Mouse (Mus musculus) limb, embryonic 14.5 days (tissue): ENCODE measurements around the gene Rasal1. TPM values are rescaled to one million over a fixed set of nuclear protein-coding genes. Genes with fewer than 3 reads are reported as not detected.

Experiments
- ATAC-seq: fragments of 200-750 bp; cut with Nextera tagmentation; 2 replicates; pipeline ENCODE4 v1.8.0; 2017; ENCODE audit warnings: low read depth, moderate number of reproducible peaks, moderate TSS enrichment; ENCODE audit not compliant: low FRiP score
- DNase-seq: peaks from one replicate; pipeline ENCODE4 v3.0.0-alpha.2; 2015; ENCODE audit warnings: low spot score
- H3K27ac ChIP-seq: fragments of 300-500 bp; sonication (generic); replicated peaks from 2 replicates; pipeline ENCODE4 v1.5.1; 2014; ENCODE audit warnings: low read depth, mild to moderate bottlenecking, low read length, moderate library complexity, mixed read lengths
- H3K27me3 ChIP-seq: fragments of 300-500 bp; sonication (generic); 2 replicates; pipeline ENCODE4 v1.6.1; 2014; ENCODE audit warnings: low read length, mixed read lengths; ENCODE audit not compliant: control insufficient read depth, insufficient read depth
- H3K36me3 ChIP-seq: fragments of 300-500 bp; sonication (generic); 2 replicates; pipeline ENCODE4 v1.6.1; 2014; ENCODE audit warnings: mild to moderate bottlenecking, low read length, moderate library complexity, mixed read lengths; ENCODE audit not compliant: control insufficient read depth, insufficient read depth
- H3K4me1 ChIP-seq: fragments of 300-500 bp; sonication (generic); 2 replicates; pipeline ENCODE4 v1.6.1; 2014; ENCODE audit warnings: antibody characterized with exemption, low read length, mixed read lengths; ENCODE audit not compliant: control insufficient read depth, insufficient read depth
- H3K4me2 ChIP-seq: fragments of 300-500 bp; sonication (generic); replicated peaks from 2 replicates; pipeline ENCODE4 v1.6.1; 2014; ENCODE audit warnings: low read depth, mild to moderate bottlenecking, low read length, moderate library complexity; ENCODE audit not compliant: severe bottlenecking
- H3K4me3 ChIP-seq: fragments of 300-500 bp; sonication (generic); replicated peaks from 2 replicates; pipeline ENCODE4 v1.5.1; 2014; ENCODE audit warnings: low read length
- H3K9ac ChIP-seq: fragments of 300-500 bp; sonication (generic); 2 replicates; pipeline ENCODE4 v1.6.1; 2014; ENCODE audit warnings: mild to moderate bottlenecking, low read depth, low read length, moderate library complexity; ENCODE audit not compliant: severe bottlenecking
- H3K9me3 ChIP-seq: fragments of 300-500 bp; sonication (generic); 2 replicates; pipeline ENCODE4 v1.6.1; 2016; ENCODE audit warnings: low read length; ENCODE audit not compliant: control insufficient read depth
- POLR2A ChIP-seq: fragments of 200-500 bp; IDR thresholded peaks from 2 replicates; pipeline ENCODE4 v1.8.0; 2012; ENCODE audit warnings: inconsistent platforms, mild to moderate bottlenecking, moderate library complexity, borderline replicate concordance; ENCODE audit not compliant: insufficient read depth, insufficient read length; ENCODE audit errors: extremely low read depth
- WGBS: fragments of 180-500 bp; shearing (Covaris S2); extraction: QIAGEN DNeasy Blood & Tissue Kit; methylation state at CpG from one replicate; pipeline ENCODE4 v1.1.7; 2014; 5-methylcytosine and 5-hydroxymethylcytosine counted together
- polyA plus RNA-seq, 2 experiments: library from polyadenylated mRNA; depleted of rRNA in 1 of 2; stranded (reverse) in 1 of 2; unstranded in 1 of 2; fragments of >200 nt; fragmentation: Nextera tagmentation in 1 of 2; extraction: Ambion mirVana in 1 of 2; gene quantifications; 2 replicates each; pipeline versions ENCODE4 v1.2.1 to v1.2.3; 2012 to 2014

Gene Rasal1
- polyA plus RNA-seq, 2 experiments = 0.19 to 1.0 TPM

GRCm38 (mm10) chr5:120706541-120706940 is 57.9 kb downstream of the Rasal1 start:
- TF ChIP-seq POLR2A = no peak
- Histone ChIP-seq H3K4me3 (no peak overlapping the region), H3K36me3 (no peaks in the 10 kb centered on the region), H3K27ac (no peak overlapping the region), H3K27me3 (peaks cover 31% of the 10 kb centered on the region), H3K9ac (no peak overlapping the region), H3K9me3 (no peaks in the 10 kb centered on the region), H3K4me2 (peak overlapping the region; percentile 19; the same call in 1 of the 2 replicates), H3K4me1 (peaks cover 17% of the 10 kb centered on the region)
- 5% methylated on average over 16 of the region's 16 CpGs for WGBS
- ATAC-seq (no peak), DNase-seq (no peak)

GRCm38 (mm10) chr5:120706976-120707375 is 58.4 kb downstream of the Rasal1 start:
- Histone ChIP-seq H3K27me3 (peaks cover 35% of the 10 kb centered on the region), H3K4me3 (no peak overlapping the region), H3K9me3 (no peaks in the 10 kb centered on the region)

GRCm38 (mm10) chr5:120710161-120710825 is 61.7 kb downstream of the Rasal1 start:
- peak; percentile 43 for DNase-seq
- 4% methylated on average over 33 of the region's 40 CpGs for WGBS
- Histone ChIP-seq H3K4me1 (peaks cover 17% of the 10 kb centered on the region), H3K4me3 (peak overlapping the region; percentile 49), H3K9ac (peak overlapping the region; percentile 59), H3K27ac (no peak overlapping the region), H3K36me3 (no peaks in the 10 kb centered on the region), H3K4me2 (peak overlapping the region; percentile 91), H3K9me3 (no peaks in the 10 kb centered on the region), H3K27me3 (peaks cover 60% of the 10 kb centered on the region)
- TF ChIP-seq POLR2A = no peak
- ATAC-seq = peak; percentile 71

More at GRCm38 (mm10) chr5:120706976-120707375, 58.4 kb downstream of the Rasal1 start:
- H3K9ac ChIP-seq = no peak overlapping the region
- ATAC-seq (no peak), DNase-seq (no peak)
- H3K27ac ChIP-seq = no peak overlapping the region
- H3K4me2 ChIP-seq = peak overlapping the region; percentile 19; the same call in 1 of the 2 replicates
- H3K4me1 ChIP-seq = peaks cover 17% of the 10 kb centered on the region
- 40% methylated on average over 13 of the region's 13 CpGs for WGBS
- TF ChIP-seq POLR2A = no peak
- H3K36me3 ChIP-seq = no peaks in the 10 kb centered on the region

- Histone ChIP-seq H3K27me3 (peaks cover 60% of the 10 kb centered on the region), H3K9me3 (no peaks in the 10 kb centered on the region), H3K9ac (peak overlapping the region; percentile 59), H3K4me3 (peak overlapping the region; percentile 49), H3K36me3 (no peaks in the 10 kb centered on the region), H3K4me1 (peaks cover 17% of the 10 kb centered on the region), H3K4me2 (peak overlapping the region; percentile 91), H3K27ac (no peak overlapping the region)
- no peak for TF ChIP-seq POLR2A
- under 1% methylated on average over 17 of the region's 34 CpGs for WGBS
- DNase-seq = no peak
- no peak for ATAC-seq
These were observed 62.2 kb downstream of the Rasal1 start for GRCm38 (mm10) chr5:120710826-120711248.

GRCm38 (mm10) chr5:120711416-120711815 is 62.8 kb downstream of the Rasal1 start:
- TF ChIP-seq POLR2A = no peak
- Histone ChIP-seq H3K36me3 (no peaks in the 10 kb centered on the region), H3K9me3 (no peaks in the 10 kb centered on the region), H3K27me3 (peaks cover 60% of the 10 kb centered on the region), H3K4me1 (peaks cover 16% of the 10 kb centered on the region), H3K4me2 (peak overlapping the region; percentile 91), H3K27ac (no peak overlapping the region), H3K9ac (peak overlapping the region; percentile 59), H3K4me3 (peak overlapping the region; percentile 49)
- DNase-seq = no peak
- no peak for ATAC-seq
- WGBS = 1% methylated on average over 27 of the region's 43 CpGs
